24 mouse cellular contexts compared by ENCODE assay signal in the genomic region with DNA sequence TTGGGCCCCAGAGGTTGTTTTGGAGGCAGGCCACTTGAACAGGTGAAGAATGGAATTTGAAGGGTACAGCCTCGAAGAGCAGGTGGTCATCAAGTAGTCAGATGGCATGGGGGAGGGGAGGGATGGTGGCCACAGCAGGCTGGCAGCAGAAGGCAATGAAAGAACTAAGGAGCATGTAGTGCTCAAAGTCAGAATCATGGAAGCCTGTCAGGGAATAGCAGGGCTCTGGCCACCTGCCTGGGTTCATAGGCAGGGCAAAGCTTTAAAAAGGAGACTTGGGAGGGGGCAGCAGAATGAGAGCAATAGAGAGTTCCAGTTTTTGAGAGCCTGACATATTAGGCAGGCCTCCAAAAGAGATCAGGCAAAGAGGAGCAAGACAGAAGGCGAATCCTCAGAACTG.
DNase-seq lines count a peak whose midpoint lies in the region; ATAC-seq lines count a peak whose summit lies in the region.
"Had no signal": no experiment of that assay in that cellular context is flagged by ENCODE, and none has a peak within 500 bp of the region (broad histone marks: within the 10 kb centered on the region; RNA-seq: fewer than 3 reads in every experiment).

No protein-coding gene starts in this region.

- H3K27ac ChIP-seq in midbrain, embryonic 15.5 days: no peak overlapping the region
- H3K27ac ChIP-seq in midbrain, embryonic 16.5 days (ENCODE audit: low read length): no peak overlapping the region
- no peak overlapping the region for H3K27ac ChIP-seq in limb, embryonic 10.5 days
- H3K27ac ChIP-seq: forebrain, embryonic 12.5 days; gastrocnemius, adult 2 months; heart, embryonic 10.5 days; limb, embryonic 13.5 days; liver, embryonic 14.5 days; lung, embryonic 15.5 days had no signal

- no peak overlapping the region for H3K4me2 ChIP-seq in midbrain, embryonic 15.5 days
- H3K4me2 ChIP-seq in midbrain, embryonic 16.5 days (ENCODE audit: low read length): no peak overlapping the region
- H3K4me2 ChIP-seq: forebrain, embryonic 12.5 days; limb, embryonic 13.5 days; lung, embryonic 15.5 days; midbrain, embryonic 11.5 days had no signal

- H3K9me3 ChIP-seq in midbrain, embryonic 15.5 days: no peaks in the 10 kb centered on the region
- H3K9me3 ChIP-seq in midbrain, embryonic 16.5 days (replicated peaks; ENCODE audit: control insufficient read depth, low read length, poor library complexity, severe bottlenecking): no peaks in the 10 kb centered on the region
- no peaks in the 10 kb centered on the region for H3K9me3 ChIP-seq in limb, embryonic 10.5 days (replicated peaks)
- H3K9me3 ChIP-seq: forebrain, embryonic 12.5 days; heart, embryonic 10.5 days; limb, embryonic 13.5 days; lung, embryonic 15.5 days had no signal

- peak; percentile 27; the same call in 1 of the 2 replicates for ATAC-seq in midbrain, embryonic 15.5 days (replicated peaks)
- no peak for ATAC-seq in midbrain, embryonic 16.5 days
- ATAC-seq: inflammation-experienced regulatory T-cells, adult 6 months had no signal

- H3K4me1 ChIP-seq in midbrain, embryonic 15.5 days: no peaks in the 10 kb centered on the region
- no peaks in the 10 kb centered on the region for H3K4me1 ChIP-seq in midbrain, embryonic 16.5 days (ENCODE audit: control insufficient read depth, insufficient read depth, low read length)
- H3K4me1 ChIP-seq in limb, embryonic 10.5 days: no peaks in the 10 kb centered on the region
- H3K4me1 ChIP-seq: forebrain, embryonic 12.5 days; heart, embryonic 10.5 days; limb, embryonic 13.5 days; lung, embryonic 15.5 days had no signal

- H3K27me3 ChIP-seq in midbrain, embryonic 15.5 days (replicated peaks): no peaks in the 10 kb centered on the region
- H3K27me3 ChIP-seq in midbrain, embryonic 16.5 days (ENCODE audit: control insufficient read depth, insufficient read depth, low read depth, low read length): no peaks in the 10 kb centered on the region
- H3K27me3 ChIP-seq in limb, embryonic 10.5 days (ENCODE audit: low read depth, poor library complexity, severe bottlenecking): no peaks in the 10 kb centered on the region
- H3K27me3 ChIP-seq: forebrain, embryonic 12.5 days; limb, embryonic 13.5 days; lung, embryonic 15.5 days had no signal

- WGBS in midbrain, embryonic 15.5 days: 68% methylated on average over 2 of the region's 2 CpGs
- 65% methylated on average over 2 of the region's 2 CpGs for WGBS in midbrain, embryonic 16.5 days
- WGBS in limb, embryonic 10.5 days: 70% methylated on average over 2 of the region's 2 CpGs

- intact Hi-C loops in heart, postnatal 14 days (cut with DNase I): no loop called here

- peak; percentile 21 for DNase-seq in adrenal gland, postnatal 25 days
- DNase-seq in adrenal gland, postnatal 10 days: no peak
- peak; percentile 84 to 87 for DNase-seq in cerebellum, adult 18-20 months
- DNase-seq in cerebellum, postnatal 25 days: peak; percentile 93 to 95
- DNase-seq in limb, embryonic 10.5 days (ENCODE audit: low spot score): no peak
- DNase-seq in heart, postnatal 14 days: no peak
- DNase-seq: adrenal gland, adult 2 months; gastrocnemius, adult 2 months; heart, postnatal 10 days; kidney, adult 8-10 months; kidney, postnatal 14 days; layer of hippocampus, adult 9-11 months; lung, postnatal 4 days; thymus, postnatal 25 days had no signal

- no peak overlapping the region for H3K9ac ChIP-seq in midbrain, embryonic 15.5 days
- no peak overlapping the region for H3K9ac ChIP-seq in midbrain, embryonic 16.5 days (ENCODE audit: low read depth, low read length)
- H3K9ac ChIP-seq: forebrain, embryonic 12.5 days; limb, embryonic 13.5 days; liver, embryonic 14.5 days; lung, embryonic 15.5 days had no signal

- no peak overlapping the region for H3K4me3 ChIP-seq in midbrain, embryonic 15.5 days
- no peak overlapping the region for H3K4me3 ChIP-seq in midbrain, embryonic 16.5 days (ENCODE audit: low read depth, low read length)
- no peak overlapping the region for H3K4me3 ChIP-seq in limb, embryonic 10.5 days
- H3K4me3 ChIP-seq: forebrain, embryonic 12.5 days; gastrocnemius, adult 2 months; heart, embryonic 10.5 days; limb, embryonic 13.5 days; lung, embryonic 15.5 days; myocyte had no signal

- H3K36me3 ChIP-seq in midbrain, embryonic 15.5 days (replicated peaks): no peaks in the 10 kb centered on the region
- H3K36me3 ChIP-seq in midbrain, embryonic 16.5 days (ENCODE audit: control insufficient read depth, insufficient read depth, low read length): no peaks in the 10 kb centered on the region
- no peaks in the 10 kb centered on the region for H3K36me3 ChIP-seq in limb, embryonic 10.5 days
- H3K36me3 ChIP-seq: forebrain, embryonic 12.5 days; heart, embryonic 10.5 days; limb, embryonic 13.5 days; lung, embryonic 15.5 days had no signal

Comparison
In these comparisons a context has a peak if more than half of its experiments do, and no peak if none do; other contexts are left out.
1. DNase-seq: peak in adrenal gland, postnatal 25 days (single experiment), cerebellum, adult 18-20 months (2 of 2) and cerebellum, postnatal 25 days (2 of 2); none in adrenal gland, postnatal 10 days (single experiment), limb, embryonic 10.5 days (single experiment) and heart, postnatal 14 days (0 of 2).